Mouse (Mus musculus): ENCODE data around the gene Serpina5.

Serpina5 gene

DNA sequence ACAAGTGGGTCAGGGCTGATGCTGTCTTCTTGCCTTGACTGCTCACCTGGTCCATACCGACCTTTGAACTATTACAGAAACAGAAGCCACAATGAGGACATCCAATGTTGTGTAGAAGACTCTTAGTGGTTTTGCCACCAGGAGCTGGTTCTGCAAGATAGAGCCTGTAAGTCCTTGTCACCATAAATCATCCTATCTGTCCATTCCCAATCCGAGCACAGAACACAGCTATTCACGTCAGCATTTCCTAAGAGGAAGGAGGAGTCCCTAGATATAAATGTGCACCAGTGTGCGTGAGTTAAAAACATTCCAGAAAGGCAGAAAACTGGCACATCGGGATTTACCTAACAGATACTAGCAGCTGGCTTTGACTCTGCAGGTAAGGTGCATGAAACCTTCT lies 26.8 kb downstream of the Serpina5 start, which contains the start of gene Serpina3b:
Serpina3b (plus strand) TSS at position 301 of the 400 bp plus-strand sequence.
- DNase-seq (ENCODE audit: low spot score in 2 of 2) = no peak

DNA sequence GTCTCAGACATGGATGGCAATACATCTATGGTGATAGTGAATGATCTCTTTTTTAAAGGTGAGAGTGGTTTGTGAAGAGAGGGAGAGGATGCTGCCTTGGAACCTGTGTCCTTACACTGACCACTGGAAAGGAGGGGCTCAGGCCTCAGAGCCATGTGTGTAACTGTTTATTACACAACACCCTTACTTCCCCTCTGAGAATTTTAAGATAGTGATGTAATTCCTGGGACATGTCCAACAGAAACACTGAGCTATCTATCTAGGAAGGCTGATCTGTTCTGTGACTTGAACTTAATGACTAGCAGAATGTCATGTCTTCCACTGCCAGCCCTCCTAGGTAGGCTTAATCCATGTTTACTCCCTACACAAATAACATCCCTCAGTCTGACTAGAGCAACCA lies 30.1 kb downstream of the Serpina5 start:
- DNase-seq (ENCODE audit: low spot score in 2 of 2) = no peak

DNA sequence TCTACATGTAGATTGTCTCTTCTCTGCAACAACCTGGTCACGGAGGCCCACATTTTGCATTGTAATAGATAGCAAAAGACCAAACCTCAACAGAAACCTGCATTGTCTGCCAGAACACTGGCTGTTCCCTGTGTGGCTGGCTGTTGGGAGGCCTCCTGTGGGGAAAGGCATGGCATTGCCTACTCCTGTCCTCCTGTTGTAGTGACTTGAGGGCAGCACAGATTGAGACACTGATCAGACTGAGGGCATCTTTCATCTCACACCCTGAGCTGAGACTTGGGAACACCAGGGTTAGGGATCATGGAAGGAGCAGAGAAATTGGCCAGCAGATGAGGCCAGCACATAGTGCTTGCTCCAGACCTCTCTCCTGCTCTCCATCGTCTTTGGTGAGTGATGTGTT lies 37.3 kb downstream of the Serpina5 start:
- no peak for DNase-seq (ENCODE audit: low spot score in 2 of 2)

DNA sequence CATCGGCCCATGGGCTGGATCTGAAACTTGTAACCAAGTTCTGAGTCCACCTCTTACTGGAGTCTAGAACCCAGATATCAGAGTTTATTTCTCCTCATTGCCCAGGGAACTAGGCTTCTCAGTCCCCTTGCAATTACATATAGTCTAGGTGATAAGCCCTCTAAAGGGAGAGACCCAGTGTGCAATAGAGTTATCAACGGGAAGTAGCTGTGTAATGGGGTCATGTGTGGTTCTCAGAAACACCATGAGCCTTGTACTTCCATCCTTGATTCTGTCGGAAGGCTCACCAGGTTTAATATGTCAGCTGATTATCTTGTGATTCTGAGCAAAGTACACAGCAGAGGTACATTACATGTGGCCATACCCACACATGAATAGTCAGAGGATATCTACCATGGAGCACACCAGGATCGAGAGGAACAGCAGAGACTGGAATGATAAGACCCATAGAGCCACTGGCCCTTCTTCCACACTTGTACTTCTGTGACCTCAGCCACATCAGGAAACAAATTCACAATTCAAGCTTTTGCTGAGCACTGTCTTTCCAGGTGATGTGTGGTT lies 39.7 kb downstream of the Serpina5 start:
- no peak for DNase-seq (ENCODE audit: low spot score in 2 of 2)

DNA sequence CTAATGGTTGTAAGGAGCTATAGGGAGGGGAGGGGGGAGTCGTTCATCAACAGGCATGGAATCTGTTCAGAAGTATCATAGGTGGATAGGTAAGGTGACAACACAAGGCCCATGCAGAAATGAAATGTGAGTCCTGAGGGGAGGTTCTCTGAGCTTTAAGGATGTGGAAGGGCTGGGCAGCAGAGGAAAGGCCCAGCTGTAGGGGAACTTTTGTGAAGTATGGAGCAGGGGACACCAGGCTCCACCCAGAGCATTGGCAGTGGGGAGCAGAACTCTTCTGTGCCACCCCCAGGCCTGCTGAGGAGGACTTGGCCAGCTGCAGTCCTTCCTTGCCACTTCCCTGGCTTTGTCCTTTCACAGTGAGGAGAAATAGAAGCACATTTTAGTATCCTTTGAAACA lies 40.6 kb downstream of the Serpina5 start:
- DNase-seq (ENCODE audit: low spot score in 2 of 2) = no peak

DNA sequence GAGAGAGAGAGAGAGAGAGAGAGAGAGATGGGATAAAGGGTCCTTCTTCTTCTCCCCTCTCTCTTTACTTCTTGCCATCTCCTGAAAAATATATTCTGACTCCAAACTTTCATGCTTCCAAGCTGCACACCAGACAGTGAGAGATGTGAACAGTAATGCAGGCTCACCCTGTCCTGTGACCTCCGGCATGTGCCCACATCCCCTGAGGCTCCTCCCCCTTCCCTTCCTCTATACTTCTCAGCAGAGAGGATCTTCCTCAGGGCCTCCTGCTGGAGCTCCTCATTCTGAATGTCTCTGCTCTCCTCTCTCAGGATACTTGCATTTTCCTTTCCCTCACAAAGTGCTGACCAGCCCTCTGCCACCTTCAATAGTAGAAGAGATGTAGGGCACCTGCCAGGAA lies 41.5 kb downstream of the Serpina5 start:
- DNase-seq (ENCODE audit: low spot score in 2 of 2) = no peak

DNA sequence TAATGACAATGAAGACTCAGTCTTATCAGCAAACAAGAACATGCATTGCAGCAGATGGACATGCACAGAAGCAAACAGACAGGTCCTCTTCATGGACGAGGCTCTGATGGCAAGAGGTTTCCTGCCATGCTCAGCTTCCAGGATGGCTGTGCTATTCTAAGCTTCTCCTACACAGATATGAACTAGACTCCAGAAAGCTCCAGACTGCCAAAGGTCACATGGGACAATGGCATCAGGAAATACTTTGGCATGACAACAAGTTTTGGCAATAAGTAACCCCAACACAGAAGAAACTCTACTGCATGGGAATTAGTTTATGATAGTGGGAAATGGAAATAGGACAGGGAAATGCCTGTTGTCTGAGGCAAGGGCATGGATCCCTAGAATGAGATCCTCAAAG lies 42.4 kb downstream of the Serpina5 start:
- no peak for DNase-seq (ENCODE audit: low spot score in 2 of 2)

DNA sequence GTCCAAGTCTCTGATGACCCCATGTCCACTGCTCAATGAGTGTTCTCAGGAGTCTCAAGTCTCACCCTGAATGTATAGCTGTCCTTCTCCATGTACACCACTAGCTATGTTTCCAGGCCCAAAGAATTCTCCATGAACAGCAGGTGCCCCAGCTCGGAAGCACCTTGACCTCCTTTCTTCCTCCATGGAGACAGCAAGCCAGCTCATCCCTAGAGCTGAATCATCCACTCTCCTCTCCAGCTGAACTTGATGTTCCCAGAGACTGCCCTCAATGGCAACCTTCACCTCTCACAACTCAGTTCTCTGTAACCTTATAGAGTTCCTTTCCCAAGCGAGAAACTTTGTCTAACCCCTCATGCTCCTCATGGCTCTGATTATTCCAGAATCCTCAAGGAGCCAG lies 44.7 kb downstream of the Serpina5 start:
- DNase-seq (ENCODE audit: low spot score in 2 of 2) = no peak

DNA sequence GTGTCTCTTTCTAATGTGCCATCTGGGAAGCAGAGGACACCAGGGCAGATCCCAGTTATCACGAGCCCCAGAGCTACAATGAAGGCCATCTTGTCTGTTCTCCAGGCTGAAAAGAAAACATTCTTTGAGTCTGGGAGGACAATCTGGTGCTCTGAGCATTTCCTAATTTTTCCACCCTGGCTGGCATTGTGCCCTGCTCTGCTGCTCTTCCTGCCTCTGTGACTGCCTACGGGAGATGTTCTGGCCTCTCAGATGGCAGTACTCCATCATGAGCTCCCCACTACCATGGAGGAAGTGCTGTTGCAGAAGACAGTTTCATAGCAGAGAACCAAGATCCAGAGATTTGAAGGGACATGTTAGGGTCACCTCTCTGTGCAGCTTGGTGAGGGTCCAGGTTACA lies 51.1 kb downstream of the Serpina5 start:
- DNase-seq (ENCODE audit: low spot score in 2 of 2) = no peak

DNA sequence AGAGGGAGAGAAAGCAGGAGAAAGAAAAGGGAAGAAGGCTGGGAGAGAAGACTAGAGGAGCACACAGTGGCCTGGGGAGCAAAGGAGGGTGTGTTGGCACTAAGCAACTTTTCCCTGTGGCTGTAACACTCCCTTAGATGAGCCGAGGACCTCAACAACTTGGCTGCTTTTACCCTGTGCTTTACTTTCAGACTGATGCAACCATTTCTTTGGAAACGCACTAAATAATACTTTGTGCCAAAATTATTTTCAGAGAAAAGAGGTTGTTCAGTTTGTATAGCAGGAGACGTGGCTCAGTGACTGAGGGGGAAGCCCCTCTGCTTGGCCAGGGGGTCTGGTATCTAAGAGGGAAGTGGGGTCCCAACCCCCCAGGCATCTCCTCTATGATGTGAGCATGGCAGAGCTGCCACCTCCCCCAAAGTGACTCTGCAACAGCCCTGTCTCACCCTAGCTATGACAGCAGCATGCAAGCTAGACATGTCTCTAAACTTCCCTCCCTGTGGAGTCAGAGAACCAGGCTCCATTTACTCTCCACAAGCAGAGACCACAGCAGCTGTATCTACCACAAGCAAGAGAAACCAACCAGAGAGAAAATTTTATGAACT lies 52.2 kb downstream of the Serpina5 start:
- no peak for DNase-seq (ENCODE audit: low spot score in 2 of 2)

DNA sequence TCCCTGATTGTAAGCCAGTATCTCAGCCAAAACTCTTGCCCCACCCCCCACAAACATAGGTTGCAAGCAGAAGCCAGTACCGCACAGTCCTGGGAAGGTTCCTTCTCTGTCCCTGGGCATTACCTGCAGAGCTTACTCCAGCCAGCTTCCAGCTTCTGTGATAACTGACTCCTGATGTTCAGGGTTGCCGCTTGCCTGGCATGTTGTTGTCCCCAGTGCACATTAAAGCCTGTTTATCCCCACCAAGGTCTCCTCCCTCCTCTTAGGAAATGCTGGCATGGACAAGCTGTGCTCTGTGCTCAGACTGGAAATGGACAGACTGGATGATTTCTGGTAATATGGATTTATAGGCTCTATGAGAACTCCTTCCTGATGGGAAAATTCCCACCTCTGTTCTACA lies 52.7 kb downstream of the Serpina5 start, which contains the start of gene Serpina3c:
Serpina3c (minus strand) TSS at position 215 of the 400 bp plus-strand sequence.
- DNase-seq (ENCODE audit: low spot score in 2 of 2) = no peak
